Mouse (Mus musculus) limb, embryonic 15.5 days (tissue): ENCODE results near the gene Olfr1358. TPM values are rescaled to one million over a fixed set of nuclear protein-coding genes. Genes with fewer than 3 reads are reported as not detected.
"Not testable (repeated sequence)": the region's sequence is repeated elsewhere in the genome, so short reads cannot be mapped to it uniquely, and the experiment has no call there.

Experiments
- ATAC-seq: fragments of 200-750 bp; cut with Nextera tagmentation; 2 replicates; pipeline ENCODE4 v1.8.0; 2017; ENCODE audit warnings: low read depth, moderate TSS enrichment; ENCODE audit not compliant: insufficient number of reproducible peaks, low FRiP score, low TSS enrichment
- H3K27ac ChIP-seq: fragments of 300-500 bp; sonication (generic); 2 replicates; pipeline ENCODE4 v1.5.1; 2015; ENCODE audit warnings: moderate library complexity, mild to moderate bottlenecking, inconsistent platforms
- H3K27me3 ChIP-seq: fragments of 300-500 bp; sonication (generic); 2 replicates; pipeline ENCODE4 v1.6.1; 2015; ENCODE audit warnings: inconsistent platforms
- H3K36me3 ChIP-seq: fragments of 300-500 bp; sonication (generic); 2 replicates; pipeline ENCODE4 v1.6.1; 2015; ENCODE audit warnings: inconsistent platforms
- H3K4me1 ChIP-seq: fragments of 300-500 bp; sonication (generic); 2 replicates; pipeline ENCODE4 v1.6.1; 2015; ENCODE audit warnings: inconsistent platforms
- H3K4me2 ChIP-seq: fragments of 300-500 bp; sonication (generic); 2 replicates; pipeline ENCODE4 v1.6.1; 2015; ENCODE audit warnings: mild to moderate bottlenecking, inconsistent platforms
- H3K4me3 ChIP-seq: fragments of 300-500 bp; sonication (generic); 2 replicates; pipeline ENCODE4 v1.5.1; 2015; ENCODE audit warnings: mild to moderate bottlenecking, inconsistent platforms
- H3K9ac ChIP-seq: fragments of 300-500 bp; sonication (generic); 2 replicates; pipeline ENCODE4 v1.6.1; 2015; ENCODE audit warnings: inconsistent platforms
- H3K9me3 ChIP-seq: fragments of 300-500 bp; sonication (generic); 2 replicates; pipeline ENCODE4 v1.6.1; 2016; ENCODE audit warnings: inconsistent platforms
- WGBS: fragments of 180-500 bp; shearing (Covaris S2); methylation state at CpG from one replicate; pipeline ENCODE4 v1.1.7; 2015; 5-methylcytosine and 5-hydroxymethylcytosine counted together
- polyA plus RNA-seq: library from polyadenylated mRNA; unstranded; fragments of >200 nt; fragmentation: Nextera tagmentation; extraction: Ambion mirVana; gene quantifications from 2 replicates; pipeline ENCODE4 v1.2.1, GENCODE M21; 2015

The Olfr1358 gene
- not detected in 2 replicates for polyA plus RNA-seq

DNA sequence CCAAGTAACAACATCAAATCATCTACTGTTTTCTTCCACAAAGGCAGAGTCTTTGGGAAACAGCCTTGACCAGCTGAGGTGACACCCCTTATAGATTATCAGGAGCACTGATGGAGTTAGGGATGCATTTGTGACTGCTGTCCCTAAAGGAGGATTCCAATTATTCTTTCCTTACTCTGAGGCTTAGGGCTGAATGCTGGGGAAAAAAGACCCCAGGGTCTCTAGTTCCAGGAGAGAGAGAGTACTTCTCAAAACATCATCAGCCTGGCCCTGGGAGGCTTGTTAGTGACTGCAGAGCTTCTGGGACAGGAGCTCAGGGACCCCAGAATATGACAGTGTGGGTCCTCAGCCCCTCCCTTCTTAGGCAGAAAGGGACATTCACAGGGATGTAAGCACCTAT lies at the start of gene Olfr1358:
Gene Olfr1358 (plus strand): TSS at position 301 of the 400 bp plus-strand sequence.
- no peaks in the 10 kb centered on the region for H3K27me3 ChIP-seq
- H3K4me1 ChIP-seq, result no peaks in the 10 kb centered on the region
- ATAC-seq, result no peak
- H3K4me2 ChIP-seq, result no peak within 1 kb of the TSS
- no peak within 1 kb of the TSS for H3K4me3 ChIP-seq
- no peaks in the 10 kb centered on the region for H3K9me3 ChIP-seq
- H3K36me3 ChIP-seq, result no peaks in the 10 kb centered on the region
- no peak within 1 kb of the TSS for H3K9ac ChIP-seq
- no peak within 1 kb of the TSS for H3K27ac ChIP-seq

DNA sequence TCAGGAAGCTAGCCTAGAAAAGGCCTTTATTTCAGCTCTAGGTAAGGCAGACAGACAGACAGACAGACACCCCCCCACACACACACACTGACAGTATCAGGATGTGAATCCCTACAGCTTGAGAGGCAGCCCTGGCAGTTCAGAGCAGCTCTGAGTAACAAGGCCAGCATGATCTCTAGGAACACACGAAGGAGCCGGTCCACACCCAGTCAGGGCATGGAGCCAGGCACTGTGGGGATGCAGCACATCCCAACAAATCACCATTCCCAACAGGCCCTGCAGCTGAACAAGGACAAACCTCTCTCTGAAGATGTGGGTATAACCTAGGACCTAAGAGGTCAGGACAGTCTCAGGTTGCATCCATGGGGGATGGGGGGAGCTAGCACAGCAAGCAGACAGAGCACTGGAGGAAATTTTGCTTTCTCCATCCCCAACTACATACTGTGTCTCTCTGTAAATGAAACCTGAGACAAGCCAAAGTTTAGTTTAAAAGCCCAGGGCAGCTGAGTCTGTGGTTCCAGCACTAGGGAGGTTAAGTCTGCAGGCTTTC lies 49.4 kb upstream of the Olfr1358 start:
- 28% methylated on average over 2 of the region's 2 CpGs for WGBS
- no peak overlapping the region for H3K9ac ChIP-seq
- H3K4me1 ChIP-seq, result peaks cover 27% of the 10 kb centered on the region
- no peaks in the 10 kb centered on the region for H3K9me3 ChIP-seq
- H3K27ac ChIP-seq, result no peak overlapping the region
- H3K27me3 ChIP-seq, result no peaks in the 10 kb centered on the region
- ATAC-seq, result no peak
- no peak overlapping the region for H3K4me3 ChIP-seq
- no peak overlapping the region for H3K4me2 ChIP-seq
- H3K36me3 ChIP-seq, result no peaks in the 10 kb centered on the region

DNA sequence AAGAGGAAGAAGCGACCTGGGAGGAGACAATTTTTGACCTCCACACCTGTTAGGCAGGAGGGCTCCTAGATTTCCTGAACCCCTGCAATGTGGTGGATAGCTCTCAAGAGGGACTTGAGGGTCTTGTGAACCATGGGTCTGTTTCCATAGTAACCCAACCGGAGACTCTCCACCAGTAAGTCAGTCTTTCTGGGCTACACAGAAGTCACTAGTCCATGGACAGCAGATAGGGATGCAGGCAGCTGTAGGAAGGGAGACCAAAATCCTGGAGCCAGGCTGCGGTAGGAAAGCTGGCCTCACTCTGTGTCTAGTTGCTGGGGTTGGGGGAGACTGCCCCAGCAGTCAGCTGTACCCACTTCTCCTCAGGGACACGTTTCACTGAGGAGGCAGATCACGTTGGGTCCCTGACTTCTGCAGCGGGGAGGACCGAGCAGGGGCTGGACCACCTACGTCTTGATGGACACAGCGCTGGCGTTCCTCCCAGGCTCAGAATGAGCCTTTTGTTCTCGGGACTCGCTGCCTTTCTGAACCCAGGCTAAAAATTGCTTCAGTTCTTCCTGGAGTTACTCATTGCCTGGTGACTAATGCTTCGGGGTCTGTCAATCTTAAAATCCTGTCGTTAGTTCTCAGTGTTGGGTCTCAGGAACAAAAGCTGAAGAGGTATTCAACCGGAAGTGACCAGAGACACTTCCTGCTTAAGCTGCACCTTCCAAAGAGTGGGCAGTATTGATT lies 46.5 kb upstream of the Olfr1358 start:
- WGBS, result 51% methylated on average over 15 of the region's 15 CpGs
- no peak overlapping the region for H3K27ac ChIP-seq
- peaks cover 11% of the 10 kb centered on the region for H3K4me1 ChIP-seq
- no peak overlapping the region for H3K9ac ChIP-seq
- H3K36me3 ChIP-seq, result no peaks in the 10 kb centered on the region
- H3K27me3 ChIP-seq, result no peaks in the 10 kb centered on the region
- no peaks in the 10 kb centered on the region for H3K9me3 ChIP-seq
- no peak for ATAC-seq
- no peak overlapping the region for H3K4me2 ChIP-seq
- no peak overlapping the region for H3K4me3 ChIP-seq

DNA sequence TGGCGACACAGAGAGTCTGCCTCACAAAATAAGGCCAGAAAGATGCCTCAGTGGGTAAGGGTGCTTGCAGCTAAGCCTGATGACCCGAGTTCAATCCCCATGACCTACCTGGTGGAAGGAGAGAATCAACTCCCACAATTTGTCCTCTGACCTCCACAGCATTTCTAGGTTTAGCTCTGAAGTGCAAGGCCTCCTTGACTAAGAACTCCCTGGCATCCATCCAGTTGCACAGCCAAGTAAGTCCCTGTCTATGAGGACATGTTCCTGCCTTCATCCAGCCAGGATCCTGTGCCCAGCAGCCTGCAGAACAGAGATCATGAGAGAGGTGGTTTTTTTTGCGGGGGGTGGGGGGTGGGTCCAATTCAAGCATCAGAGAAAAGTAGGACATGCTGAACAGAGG lies 45.2 kb upstream of the Olfr1358 start:
- 81% methylated on average over 3 of the region's 3 CpGs for WGBS
- Histone ChIP-seq H3K27me3 (no peaks in the 10 kb centered on the region), H3K9ac (no peak overlapping the region), H3K4me1 (peaks cover 11% of the 10 kb centered on the region), H3K27ac (no peak overlapping the region), H3K36me3 (no peaks in the 10 kb centered on the region), H3K4me2 (no peak overlapping the region), H3K4me3 (no peak overlapping the region), H3K9me3 (no peaks in the 10 kb centered on the region)
- ATAC-seq, result no peak

DNA sequence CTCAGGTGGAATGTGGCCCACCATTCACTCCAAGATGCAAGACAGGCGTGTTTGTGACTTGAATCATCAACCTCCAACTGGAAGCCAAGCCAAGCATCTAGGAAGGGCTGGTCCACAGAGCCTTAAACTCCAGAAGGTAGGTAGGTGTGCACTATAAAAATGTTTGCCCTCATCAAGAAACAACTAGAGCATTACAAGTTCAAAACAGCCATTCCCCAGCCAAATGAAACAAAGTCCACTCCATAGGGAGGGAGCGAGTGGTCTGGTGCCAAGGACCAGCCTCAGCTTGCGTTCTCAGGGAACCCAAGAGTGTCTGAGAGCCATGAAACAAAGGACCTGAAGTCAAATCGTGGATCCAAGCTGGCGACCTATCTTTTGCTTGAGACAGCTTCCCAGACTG lies 43.8 kb upstream of the Olfr1358 start:
- 50% methylated on average over 5 of the region's 5 CpGs for WGBS
- no peak for ATAC-seq
- Histone ChIP-seq H3K4me2 (no peak overlapping the region), H3K9ac (no peak overlapping the region), H3K27me3 (no peaks in the 10 kb centered on the region), H3K36me3 (no peaks in the 10 kb centered on the region), H3K4me1 (peaks cover 8% of the 10 kb centered on the region; the same call in 1 of the 2 replicates), H3K4me3 (no peak overlapping the region), H3K27ac (no peak overlapping the region), H3K9me3 (no peaks in the 10 kb centered on the region)

DNA sequence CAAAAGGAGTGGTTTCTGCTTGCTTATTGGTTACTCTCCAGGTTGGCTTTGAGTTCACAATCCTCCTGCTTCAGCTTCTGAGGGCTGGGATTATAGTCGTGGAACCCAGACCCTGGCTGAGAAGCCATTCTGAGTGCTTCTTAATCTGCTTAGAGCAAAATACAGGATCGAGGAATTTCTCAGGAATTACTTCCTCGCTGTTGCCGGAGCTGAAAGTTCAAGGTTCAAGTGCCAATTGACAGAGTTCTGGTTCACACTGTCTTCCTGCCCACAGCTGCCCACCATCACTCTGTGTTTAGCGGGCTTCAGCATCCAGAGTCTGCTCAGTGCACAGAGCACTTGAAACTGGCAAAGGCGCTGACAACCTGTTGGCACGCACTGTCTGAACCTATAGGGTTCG lies 42.5 kb upstream of the Olfr1358 start:
- WGBS, result 77% methylated on average over 8 of the region's 8 CpGs
- H3K4me3 ChIP-seq, result no peak overlapping the region
- no peaks in the 10 kb centered on the region for H3K36me3 ChIP-seq
- ATAC-seq, result no peak
- H3K4me2 ChIP-seq, result no peak overlapping the region
- peaks cover 8% of the 10 kb centered on the region; the same call in 1 of the 2 replicates for H3K4me1 ChIP-seq
- H3K9me3 ChIP-seq, result no peaks in the 10 kb centered on the region
- no peak overlapping the region for H3K9ac ChIP-seq
- H3K27ac ChIP-seq, result no peak overlapping the region
- no peaks in the 10 kb centered on the region for H3K27me3 ChIP-seq

DNA sequence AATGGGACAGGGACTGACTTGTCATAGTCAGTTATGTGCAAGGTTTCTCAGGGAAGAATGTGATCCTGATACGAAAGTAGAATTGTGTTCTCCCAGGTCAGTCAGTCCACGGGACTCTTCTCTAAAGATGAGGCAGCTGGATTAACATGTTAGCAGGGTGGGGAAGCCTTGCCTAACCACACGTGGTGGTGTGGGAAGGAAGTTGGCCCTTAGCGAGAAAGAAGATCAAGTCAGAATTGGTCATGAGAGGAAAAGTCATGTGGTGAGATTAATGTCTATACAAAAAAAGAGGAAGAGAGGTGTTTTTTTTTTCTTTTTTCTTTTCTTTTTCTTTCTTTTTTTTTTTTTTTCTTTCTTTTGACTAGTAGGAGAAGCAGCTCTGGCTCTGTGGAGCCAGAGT lies 40.4 kb upstream of the Olfr1358 start:
- Histone ChIP-seq H3K9me3 (no peaks in the 10 kb centered on the region), H3K27ac (no peak overlapping the region), H3K4me1 (peaks cover 9% of the 10 kb centered on the region), H3K9ac (no peak overlapping the region), H3K4me2 (no peak overlapping the region), H3K4me3 (no peak overlapping the region), H3K36me3 (no peaks in the 10 kb centered on the region), H3K27me3 (no peaks in the 10 kb centered on the region)
- 70% methylated on average over 4 of the region's 4 CpGs for WGBS
- no peak for ATAC-seq

DNA sequence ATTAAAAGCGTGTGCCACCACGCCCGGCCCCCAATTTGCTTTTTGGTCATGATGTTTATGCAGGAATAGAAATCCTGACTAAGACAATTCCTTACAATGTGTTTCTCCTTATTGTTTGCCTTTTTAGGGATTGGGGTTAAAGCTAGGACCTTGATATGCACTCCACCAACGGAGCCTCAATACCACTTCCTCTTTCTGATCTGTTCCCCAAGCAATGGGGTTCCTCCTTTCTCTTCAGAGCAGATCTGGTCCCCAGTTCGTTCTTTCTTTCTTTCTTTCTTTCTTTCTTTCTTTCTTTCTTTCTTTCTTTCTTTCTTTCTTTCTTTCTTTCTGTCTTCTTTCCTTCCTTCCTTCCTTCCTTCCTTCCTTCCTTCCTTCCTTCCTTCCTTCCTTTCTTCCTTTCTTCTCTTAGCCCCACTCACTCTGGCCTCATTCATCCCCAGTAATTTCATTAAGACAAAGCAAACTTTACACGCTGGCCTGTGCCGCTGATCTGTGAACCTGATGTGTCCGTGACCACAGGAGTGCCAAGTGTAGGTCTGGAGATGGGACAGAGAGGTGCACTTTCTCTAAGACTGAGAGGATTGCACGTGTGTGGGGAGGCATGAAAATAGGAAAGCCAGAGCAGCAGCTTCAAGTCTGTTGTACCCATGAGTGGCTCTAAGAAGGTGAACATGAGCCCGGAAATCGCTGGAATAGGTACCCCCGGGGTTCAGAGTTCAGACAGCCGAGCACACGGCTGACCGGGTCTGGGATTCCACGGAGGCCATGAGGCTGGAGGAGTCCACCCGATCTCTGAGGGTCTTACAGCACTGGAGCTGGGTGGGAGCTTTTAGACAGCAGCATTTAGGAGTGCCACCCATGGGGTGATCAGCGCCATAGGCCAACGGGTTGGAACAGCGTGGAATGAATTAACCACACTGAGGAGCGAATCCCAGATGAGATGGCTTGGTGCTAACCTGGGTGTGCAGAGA lies 36.0 kb upstream of the Olfr1358 start:
- Histone ChIP-seq H3K4me1 (peaks cover 11% of the 10 kb centered on the region), H3K9ac (peak overlapping the region; percentile 26), H3K27me3 (peaks cover 4% of the 10 kb centered on the region; the same call in 1 of the 2 replicates), H3K36me3 (no peaks in the 10 kb centered on the region), H3K4me2 (peak overlapping the region; percentile 87), H3K9me3 (no peaks in the 10 kb centered on the region), H3K4me3 (peak overlapping the region; percentile 53), H3K27ac (no peak overlapping the region)
- 37% methylated on average over 21 of the region's 21 CpGs for WGBS
- no peak for ATAC-seq

DNA sequence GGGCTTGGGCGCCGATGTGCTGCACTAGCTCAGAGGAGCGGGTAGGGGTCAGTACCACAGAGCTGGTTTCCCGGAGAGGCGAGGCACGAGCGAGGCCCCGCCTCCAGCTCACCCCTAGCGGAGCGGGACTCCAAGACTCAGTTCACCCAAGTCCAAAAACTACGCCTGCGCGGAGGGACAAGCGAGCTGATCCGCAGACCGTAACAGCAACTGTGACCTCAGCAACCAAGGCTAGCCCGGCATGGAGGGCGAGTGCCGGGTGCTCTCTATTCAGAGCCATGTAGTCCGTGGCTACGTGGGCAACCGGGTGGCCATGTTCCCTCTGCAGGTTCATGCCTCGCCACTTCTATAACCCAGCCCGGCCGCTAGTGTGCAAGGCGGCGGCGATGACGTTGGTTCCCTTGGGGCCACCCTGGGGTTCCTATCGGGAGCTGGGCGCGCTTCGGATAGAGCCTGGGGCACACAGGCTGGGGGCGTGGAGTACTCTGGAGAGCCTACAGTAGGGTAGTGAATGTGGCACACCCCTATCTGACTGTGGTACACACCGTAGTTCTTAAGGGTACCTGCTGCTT lies 35.2 kb upstream of the Olfr1358 start:
- H3K4me3 ChIP-seq, result peak overlapping the region; percentile 53
- no peak overlapping the region for H3K27ac ChIP-seq
- peaks cover 11% of the 10 kb centered on the region for H3K4me1 ChIP-seq
- peak overlapping the region; percentile 26 for H3K9ac ChIP-seq
- WGBS, result under 1% methylated on average over 35 of the region's 35 CpGs
- H3K4me2 ChIP-seq, result peak overlapping the region; percentile 87
- no peaks in the 10 kb centered on the region for H3K9me3 ChIP-seq
- peaks cover 4% of the 10 kb centered on the region; the same call in 1 of the 2 replicates for H3K27me3 ChIP-seq
- ATAC-seq, result peak; percentile 92
- H3K36me3 ChIP-seq, result no peaks in the 10 kb centered on the region

DNA sequence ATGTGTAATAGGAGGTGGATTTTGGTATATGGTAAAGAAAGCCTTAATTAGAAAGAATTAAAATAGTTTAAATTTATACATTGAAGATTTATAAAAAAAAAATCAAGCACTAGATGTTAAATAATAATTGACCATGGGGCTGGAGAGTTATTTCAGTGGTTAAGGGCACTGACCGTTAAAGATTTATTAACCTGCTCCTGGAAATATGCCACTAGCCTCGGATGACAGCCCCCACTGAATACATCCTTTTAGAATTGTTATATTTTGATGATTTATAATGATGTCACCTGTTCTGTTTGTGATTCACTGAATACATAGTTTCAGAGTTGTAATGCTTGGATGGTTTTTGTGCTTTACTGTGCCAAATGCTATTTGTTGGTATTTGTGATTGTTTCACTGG lies 31.9 kb upstream of the Olfr1358 start:
- ATAC-seq, H3K4me2 ChIP-seq, H3K27ac ChIP-seq, H3K9me3 ChIP-seq, H3K4me3 ChIP-seq, H3K27me3 ChIP-seq, H3K36me3 ChIP-seq, H3K9ac ChIP-seq: not testable (repeated sequence)
- peaks cover 16% of the 10 kb centered on the region for H3K4me1 ChIP-seq
- 51% methylated on average over 2 of the region's 2 CpGs for WGBS

DNA sequence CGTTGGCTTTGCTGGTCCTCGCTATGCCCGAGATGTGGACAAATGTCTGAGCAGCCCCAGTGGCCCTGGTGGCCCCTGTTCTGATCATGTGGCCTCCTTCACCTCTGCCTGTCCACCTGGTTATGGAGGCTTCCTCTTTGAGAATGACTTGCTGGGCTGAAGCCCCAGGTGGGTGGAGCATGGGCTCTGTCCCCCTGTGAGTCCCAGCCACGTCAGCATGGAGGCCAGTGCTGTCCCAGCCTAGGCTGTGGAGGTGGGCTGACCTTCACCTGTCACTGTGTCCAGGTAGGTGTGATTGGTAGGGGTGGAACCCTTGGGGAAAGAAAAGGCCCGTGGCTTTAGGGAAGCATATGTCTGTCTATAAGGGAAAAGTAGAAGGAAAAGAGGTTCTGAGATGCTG lies 30.4 kb upstream of the Olfr1358 start:
- H3K4me3 ChIP-seq, result no peak overlapping the region
- H3K4me1 ChIP-seq, result peaks cover 10% of the 10 kb centered on the region
- H3K27me3 ChIP-seq, result peaks cover 4% of the 10 kb centered on the region; the same call in 1 of the 2 replicates
- H3K9ac ChIP-seq, result no peak overlapping the region
- H3K27ac ChIP-seq, result no peak overlapping the region
- no peaks in the 10 kb centered on the region for H3K9me3 ChIP-seq
- H3K36me3 ChIP-seq, result no peaks in the 10 kb centered on the region
- 69% methylated on average over 5 of the region's 5 CpGs for WGBS
- no peak for ATAC-seq
- H3K4me2 ChIP-seq, result no peak overlapping the region
